10 mouse cellular contexts compared by ENCODE assay signal in the genomic region with DNA sequence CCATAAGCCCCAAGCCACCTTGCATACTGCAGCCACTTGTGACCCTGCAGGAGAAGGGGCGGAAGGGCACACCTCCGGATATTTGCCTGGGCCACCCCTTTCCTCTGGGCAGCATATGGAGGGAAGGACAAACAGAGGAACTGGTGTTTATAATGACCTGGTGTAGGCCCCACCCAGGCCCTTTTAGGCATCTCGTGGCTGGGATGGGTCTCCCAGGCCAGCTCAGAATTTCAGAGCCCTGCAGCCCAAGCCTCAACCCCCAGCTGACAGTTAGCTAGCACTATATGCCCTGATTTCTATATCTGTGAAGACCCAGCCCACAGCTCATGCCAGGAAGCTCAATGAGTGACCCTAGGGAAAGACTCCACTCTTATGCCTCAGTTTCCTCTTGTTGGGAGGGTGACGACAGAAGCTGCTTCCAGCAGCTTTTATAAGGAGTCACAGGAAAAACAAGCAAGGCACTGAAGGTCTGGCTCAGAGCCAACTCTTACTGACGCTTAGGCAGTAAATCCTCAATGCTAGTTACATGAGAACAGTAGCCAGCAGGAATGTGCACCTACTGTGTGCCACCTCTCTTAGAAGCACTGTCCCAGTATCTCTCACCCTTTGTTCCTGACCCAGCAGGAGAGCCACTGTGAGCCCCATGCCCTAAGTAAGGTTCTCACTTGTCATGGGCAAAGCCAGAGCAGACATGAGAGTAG. TPM values are rescaled to one million over a fixed set of nuclear protein-coding genes. Genes with fewer than 3 reads are reported as not detected.
DNase-seq lines count a peak whose midpoint lies in the region; ATAC-seq lines count a peak whose summit lies in the region.
"Had no signal": no experiment of that assay in that cellular context is flagged by ENCODE, and none has a peak within 500 bp of the region (broad histone marks: within the 10 kb centered on the region; RNA-seq: fewer than 3 reads in every experiment).

No protein-coding gene starts in this region.

- DNase-seq in liver, embryonic 13.5 days, result no peak
- no peak for DNase-seq in liver, embryonic 11.5 days (ENCODE audit: low spot score)
- peak; percentile 55 for DNase-seq in brain, adult 2 months (ENCODE audit: low read depth, low spot score)
- DNase-seq in lung, postnatal 4 days, result peak; percentile 68 to 84
- DNase-seq in cerebellum, adult 8-10 months, result no peak

- WGBS in liver, embryonic 13.5 days (ENCODE audit: insufficient replicate concordance), result 55% methylated on average over 5 of the region's 5 CpGs
- WGBS in liver, embryonic 11.5 days, result 53% methylated on average over 5 of the region's 5 CpGs
- WGBS in kidney, embryonic 14.5 days, result 42% methylated on average over 5 of the region's 5 CpGs

- H3K4me1 ChIP-seq in liver, embryonic 13.5 days (replicated peaks), result peaks cover 63% of the 10 kb centered on the region
- H3K4me1 ChIP-seq in liver, embryonic 11.5 days (replicated peaks; ENCODE audit: control insufficient read depth, insufficient read depth, low read length), result peaks cover 46% of the 10 kb centered on the region
- H3K4me1 ChIP-seq in kidney, embryonic 14.5 days (ENCODE audit: control insufficient read depth, insufficient read depth, low read length), result peaks cover 49% of the 10 kb centered on the region

- no peaks in the 10 kb centered on the region for H3K9me3 ChIP-seq in liver, embryonic 13.5 days (replicated peaks)
- no peaks in the 10 kb centered on the region for H3K9me3 ChIP-seq in liver, embryonic 11.5 days (ENCODE audit: control insufficient read depth, low read length)
- no peaks in the 10 kb centered on the region for H3K9me3 ChIP-seq in kidney, embryonic 14.5 days (ENCODE audit: control insufficient read depth, low read length)
- H3K9me3 ChIP-seq: neural tube, embryonic 12.5 days had no signal

- no peaks in the 10 kb centered on the region for H3K27me3 ChIP-seq in liver, embryonic 13.5 days
- no peaks in the 10 kb centered on the region for H3K27me3 ChIP-seq in liver, embryonic 11.5 days (replicated peaks; ENCODE audit: control insufficient read depth, insufficient read depth, low read length)
- H3K27me3 ChIP-seq in kidney, embryonic 14.5 days (ENCODE audit: control insufficient read depth, insufficient read depth, low read length), result no peaks in the 10 kb centered on the region
- H3K27me3 ChIP-seq: neural tube, embryonic 12.5 days had no signal

- no peak overlapping the region; the same call in 1 of the 2 replicates for H3K9ac ChIP-seq in liver, embryonic 13.5 days
- no peak overlapping the region; the same call in 1 of the 2 replicates for H3K9ac ChIP-seq in liver, embryonic 11.5 days (ENCODE audit: low read depth, low read length)
- no peak overlapping the region for H3K9ac ChIP-seq in kidney, embryonic 14.5 days (ENCODE audit: low read depth, low read length)
- H3K9ac ChIP-seq: neural tube, embryonic 12.5 days had no signal

- H3K4me2 ChIP-seq in liver, embryonic 13.5 days, result no peak overlapping the region
- no peak overlapping the region for H3K4me2 ChIP-seq in liver, embryonic 11.5 days
- 0 out of 2 replicates have a peak overlapping the region, but pooled peaks have one; percentile 1 for H3K4me2 ChIP-seq in kidney, embryonic 14.5 days (replicated peaks; ENCODE audit: low read depth, low read length)
- H3K4me2 ChIP-seq: neural tube, embryonic 12.5 days had no signal

- ATAC-seq in liver, embryonic 13.5 days (ENCODE audit: low read depth), result no peak
- no peak for ATAC-seq in liver, embryonic 11.5 days (replicated peaks; ENCODE audit: low FRiP score)
- ATAC-seq in kidney, embryonic 14.5 days (ENCODE audit: low FRiP score, low TSS enrichment), result no peak
- no peak for ATAC-seq in activated CD4-positive, CD25-positive, alpha-beta regulatory T cell, adult 4 months
- no peak for ATAC-seq in megakaryocyte, adult 5-6 weeks (ENCODE audit: poor library complexity, severe bottlenecking)

- peak overlapping the region; percentile 6; the same call in 1 of the 2 replicates for H3K27ac ChIP-seq in liver, embryonic 13.5 days
- no peak overlapping the region for H3K27ac ChIP-seq in liver, embryonic 11.5 days (ENCODE audit: low read depth, low read length)
- H3K27ac ChIP-seq in kidney, embryonic 14.5 days (ENCODE audit: low read depth, low read length), result peak overlapping the region; percentile 91
- H3K27ac ChIP-seq: neural tube, embryonic 12.5 days had no signal

- H3K36me3 ChIP-seq in liver, embryonic 13.5 days, result peaks cover 39% of the 10 kb centered on the region
- H3K36me3 ChIP-seq in liver, embryonic 11.5 days (ENCODE audit: control insufficient read depth, insufficient read depth, low read length), result peaks cover 15% of the 10 kb centered on the region; the same call in 1 of the 2 replicates
- peaks cover 32% of the 10 kb centered on the region for H3K36me3 ChIP-seq in kidney, embryonic 14.5 days (ENCODE audit: control insufficient read depth, insufficient read depth, low read length)

- no peak overlapping the region for H3K4me3 ChIP-seq in liver, embryonic 13.5 days (replicated peaks)
- H3K4me3 ChIP-seq in liver, embryonic 11.5 days (ENCODE audit: low read depth, low read length), result no peak overlapping the region
- no peak overlapping the region for H3K4me3 ChIP-seq in kidney, embryonic 14.5 days (ENCODE audit: low read length)
- H3K4me3 ChIP-seq: neural tube, embryonic 12.5 days had no signal

RNA-seq across cellular contexts. Expression of a gene that starts 24.1 kb away (rescaled TPM):
- not detected in 2 replicates for polyA plus RNA-seq in liver, embryonic 13.5 days (2015; fragmentation: Nextera tagmentation; extraction: Ambion mirVana)
- not detected in 2 replicates for polyA plus RNA-seq in liver, embryonic 11.5 days (2014; fragmentation: Nextera tagmentation; extraction: Ambion mirVana)
- polyA plus RNA-seq in kidney, embryonic 14.5 days (2014; fragmentation: Nextera tagmentation; extraction: Ambion mirVana), result not detected in 2 replicates
- not detected for polyA plus RNA-seq in activated CD4-positive, CD25-positive, alpha-beta regulatory T cell, adult 4 months (2017; shearing (Covaris generic))
- 1.4 and 2.2 TPM in 2 replicates for total RNA-seq in megakaryocyte, adult 5-6 weeks (2015)
- 0.26 TPM in 1 of 2 replicates, not detected in the other for total RNA-seq in megakaryocyte, adult 5-6 weeks (2017)
- total RNA-seq: heart, adult 18-20 months had no signal
- polyA plus RNA-seq: neural tube, embryonic 12.5 days had no signal

RNA-seq across cellular contexts. Expression of a gene that starts 26.8 kb away (rescaled TPM):
- polyA plus RNA-seq in liver, embryonic 13.5 days (2015; fragmentation: Nextera tagmentation; extraction: Ambion mirVana), result 4.1 and 5.8 TPM in 2 replicates
- 17.4 and 18.6 TPM in 2 replicates for polyA plus RNA-seq in liver, embryonic 11.5 days (2014; fragmentation: Nextera tagmentation; extraction: Ambion mirVana)
- 33.3 and 34.9 TPM in 2 replicates for polyA plus RNA-seq in kidney, embryonic 14.5 days (2014; fragmentation: Nextera tagmentation; extraction: Ambion mirVana)
- 1 to 10 TPM; 6.2 to 7.4 TPM for polyA plus RNA-seq in activated CD4-positive, CD25-positive, alpha-beta regulatory T cell, adult 4 months (2017; shearing (Covaris generic))
- 30.2 and 35.4 TPM in 2 replicates for total RNA-seq in megakaryocyte, adult 5-6 weeks (2015)
- 6.1 and 7.1 TPM in 2 replicates for total RNA-seq in megakaryocyte, adult 5-6 weeks (2017)

RNA-seq across cellular contexts. Expression of a gene that starts 26.9 kb away (rescaled TPM):
- polyA plus RNA-seq in liver, embryonic 13.5 days (2015; fragmentation: Nextera tagmentation; extraction: Ambion mirVana), result 16.2 and 18.5 TPM in 2 replicates
- polyA plus RNA-seq in liver, embryonic 11.5 days (2014; fragmentation: Nextera tagmentation; extraction: Ambion mirVana), result 34.0 and 35.3 TPM in 2 replicates
- polyA plus RNA-seq in kidney, embryonic 14.5 days (2014; fragmentation: Nextera tagmentation; extraction: Ambion mirVana), result 48.3 and 60.7 TPM in 2 replicates
- 1 to 10 TPM; 2.3 to 2.8 TPM for polyA plus RNA-seq in activated CD4-positive, CD25-positive, alpha-beta regulatory T cell, adult 4 months (2017; shearing (Covaris generic))
- 10.0 and 12.8 TPM in 2 replicates for total RNA-seq in megakaryocyte, adult 5-6 weeks (2015)
- total RNA-seq in megakaryocyte, adult 5-6 weeks (2017), result 9.9 and 11.7 TPM in 2 replicates

RNA-seq across cellular contexts. Expression of a gene that starts 30.4 kb away (rescaled TPM):
- polyA plus RNA-seq in liver, embryonic 13.5 days (2015; fragmentation: Nextera tagmentation; extraction: Ambion mirVana), result not detected in 2 replicates
- not detected in 2 replicates for polyA plus RNA-seq in liver, embryonic 11.5 days (2014; fragmentation: Nextera tagmentation; extraction: Ambion mirVana)
- not detected in 2 replicates for polyA plus RNA-seq in kidney, embryonic 14.5 days (2014; fragmentation: Nextera tagmentation; extraction: Ambion mirVana)
- polyA plus RNA-seq in activated CD4-positive, CD25-positive, alpha-beta regulatory T cell, adult 4 months (2017; shearing (Covaris generic)), result not detected
- total RNA-seq in megakaryocyte, adult 5-6 weeks (2015), result not detected in 2 replicates
- total RNA-seq in megakaryocyte, adult 5-6 weeks (2017), result not detected in 2 replicates
- total RNA-seq: heart, adult 18-20 months had no signal
- polyA plus RNA-seq: neural tube, embryonic 12.5 days had no signal

RNA-seq across cellular contexts. Expression of a gene that starts 48.5 kb away (rescaled TPM):
- not detected in 2 replicates for polyA plus RNA-seq in liver, embryonic 13.5 days (2015; fragmentation: Nextera tagmentation; extraction: Ambion mirVana)
- not detected in 2 replicates for polyA plus RNA-seq in liver, embryonic 11.5 days (2014; fragmentation: Nextera tagmentation; extraction: Ambion mirVana)
- polyA plus RNA-seq in kidney, embryonic 14.5 days (2014; fragmentation: Nextera tagmentation; extraction: Ambion mirVana), result not detected in 2 replicates
- not detected for polyA plus RNA-seq in activated CD4-positive, CD25-positive, alpha-beta regulatory T cell, adult 4 months (2017; shearing (Covaris generic))
- total RNA-seq in megakaryocyte, adult 5-6 weeks (2015), result not detected in 2 replicates
- not detected in 2 replicates for total RNA-seq in megakaryocyte, adult 5-6 weeks (2017)
- total RNA-seq: heart, adult 18-20 months had no signal
- polyA plus RNA-seq: neural tube, embryonic 12.5 days had no signal

Comparison
In these comparisons a context has a peak if more than half of its experiments do, and no peak if none do; other contexts are left out.
1. DNase-seq: peak in brain, adult 2 months (single experiment) and lung, postnatal 4 days (2 of 2); none in liver, embryonic 13.5 days (single experiment), liver, embryonic 11.5 days (single experiment) and cerebellum, adult 8-10 months (single experiment).